Mouse (Mus musculus): Measurements from ENCODE around the gene Gm32687. TPM values are rescaled to one million over a fixed set of nuclear protein-coding genes. Genes with fewer than 3 reads are reported as not detected.
"Not testable (repeated sequence)": the region's sequence is repeated elsewhere in the genome, so short reads cannot be mapped to it uniquely, and the experiment has no call there.

Gm32687 gene
- 4.8 and 6.1 TPM in 2 replicates for polyA plus RNA-seq (2015; fragmentation: Nextera tagmentation; extraction: Ambion mirVana)

DNA sequence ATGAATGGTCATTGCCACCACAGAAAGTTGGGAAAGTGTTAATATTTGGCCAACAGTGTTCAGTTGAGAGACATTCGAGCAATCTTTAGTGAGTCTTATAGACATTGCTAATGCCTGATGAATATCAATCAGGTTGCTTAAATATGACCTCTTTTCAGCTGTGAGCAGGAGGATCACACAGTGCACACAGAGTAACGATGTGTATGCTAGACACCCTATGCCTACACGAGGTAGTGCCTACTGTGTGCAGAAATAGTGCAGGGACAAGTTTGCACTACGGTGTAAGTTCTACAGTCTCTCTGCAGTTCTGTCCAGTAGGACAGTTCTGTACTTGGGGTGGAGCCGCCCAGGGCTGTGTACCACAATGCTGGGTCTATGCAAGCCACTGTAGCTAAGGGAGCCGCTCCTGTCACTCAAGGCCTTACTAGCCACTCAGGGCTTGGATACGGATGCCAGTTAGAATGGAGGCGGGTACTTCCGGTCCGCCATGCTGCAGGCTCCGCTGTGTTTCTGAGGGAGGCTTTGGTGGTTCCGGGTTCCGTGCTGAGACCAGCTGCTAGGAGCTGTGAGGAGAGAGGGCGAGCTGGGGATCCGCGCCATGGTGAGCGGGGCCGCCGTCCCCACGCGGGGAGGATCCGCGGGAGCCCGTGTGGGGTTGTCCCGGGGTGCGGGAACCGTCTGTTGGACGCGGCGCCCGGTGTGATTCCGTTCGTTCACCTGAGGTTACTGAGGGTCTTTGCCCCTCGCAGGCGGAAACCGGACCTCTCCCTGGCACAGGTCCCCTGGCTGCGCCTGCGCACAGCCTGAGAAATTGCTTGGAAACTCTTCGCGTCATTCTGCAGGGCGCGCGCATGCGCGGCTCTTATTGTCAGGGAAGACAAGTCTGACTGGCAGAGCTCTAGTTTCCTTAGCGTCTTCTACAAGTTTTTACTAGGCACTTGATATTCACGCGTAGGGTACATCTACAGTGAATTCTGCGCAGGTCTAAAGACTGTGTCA, at the start of gene Gm32687:
Gene Gm32687 (plus strand): TSS at position 526 of the 999 bp plus-strand sequence.
- H3K36me3 ChIP-seq; H3K9ac ChIP-seq; H3K4me2 ChIP-seq; H3K4me1 ChIP-seq (replicated peaks); H3K27ac ChIP-seq; H3K9me3 ChIP-seq (replicated peaks); H3K27me3 ChIP-seq: not testable (repeated sequence)
- peak; percentile 99 for ATAC-seq (replicated peaks; ENCODE audit: insufficient number of reproducible peaks, insufficient read depth, low FRiP score, low read depth)
- 29% methylated on average over 4 of the region's 49 CpGs for whole genome bisulfite sequencing
- H3K4me3 ChIP-seq: 0 out of 2 replicates have a peak within 1 kb of the TSS, but pooled peaks have one; percentile 21

GRCm38 (mm10) chr10:81846219-81846618, 17.5 kb upstream of the Gm32687 start:
- not testable (repeated sequence) for ATAC-seq (replicated peaks; ENCODE audit: insufficient number of reproducible peaks, insufficient read depth, low FRiP score, low read depth); H3K27ac ChIP-seq; H3K9ac ChIP-seq; H3K36me3 ChIP-seq; H3K4me3 ChIP-seq; H3K9me3 ChIP-seq (replicated peaks); H3K4me1 ChIP-seq (replicated peaks); H3K27me3 ChIP-seq; H3K4me2 ChIP-seq
- no CpG with 5 or more reads among the region's 18 CpGs for WGBS

- H3K4me2 ChIP-seq; H3K36me3 ChIP-seq; H3K4me3 ChIP-seq; H3K9me3 ChIP-seq (replicated peaks); H3K27ac ChIP-seq; H3K9ac ChIP-seq; H3K4me1 ChIP-seq (replicated peaks); H3K27me3 ChIP-seq: not testable (repeated sequence)
- peak; percentile 91 for ATAC-seq (replicated peaks; ENCODE audit: insufficient number of reproducible peaks, insufficient read depth, low FRiP score, low read depth)
- no CpG with 5 or more reads among the region's 43 CpGs for WGBS
Measured at GRCm38 (mm10) chr10:81929842-81930743, 66.4 kb downstream of the Gm32687 start, which contains the start of gene Zfp781. Gene Zfp781, minus strand, starts transcription at chr10:81930480.

Other genes starting within 250 kb of the Gm32687 start
- gene Sirt6, start 236.1 kb upstream of the Gm32687 start, polyA plus RNA-seq (2015; fragmentation: Nextera tagmentation; extraction: Ambion mirVana): 20.8 and 26.7 TPM in 2 replicates
- 12.3 and 13.7 TPM in 2 replicates for gene Ankrd24, start 235.4 kb upstream of the Gm32687 start, polyA plus RNA-seq (2015; fragmentation: Nextera tagmentation; extraction: Ambion mirVana)
- gene Gm10778, start 214.9 kb upstream of the Gm32687 start, polyA plus RNA-seq (2015; fragmentation: Nextera tagmentation; extraction: Ambion mirVana): 2.8 and 2.9 TPM in 2 replicates
- gene Zfp433, start 159.1 kb upstream of the Gm32687 start, polyA plus RNA-seq (2015; fragmentation: Nextera tagmentation; extraction: Ambion mirVana): 8.3 and 10.9 TPM in 2 replicates
- 3.9 and 4.6 TPM in 2 replicates for gene Gm3055, start 92.8 kb upstream of the Gm32687 start, polyA plus RNA-seq (2015; fragmentation: Nextera tagmentation; extraction: Ambion mirVana)
- gene Gm4767, start 51.7 kb upstream of the Gm32687 start, polyA plus RNA-seq (2015; fragmentation: Nextera tagmentation; extraction: Ambion mirVana): 1.2 and 2.2 TPM in 2 replicates
- gene Zfp781, start 66.5 kb downstream of the Gm32687 start, polyA plus RNA-seq (2015; fragmentation: Nextera tagmentation; extraction: Ambion mirVana): 1.4 and 2.5 TPM in 2 replicates
- 9.5 and 10.8 TPM in 2 replicates for gene Zfp873, start 184.2 kb downstream of the Gm32687 start, polyA plus RNA-seq (2015; fragmentation: Nextera tagmentation; extraction: Ambion mirVana)
- gene BC024063, start 219.4 kb downstream of the Gm32687 start, polyA plus RNA-seq (2015; fragmentation: Nextera tagmentation; extraction: Ambion mirVana): 2.4 and 2.7 TPM in 2 replicates

Measured in heart, embryonic 15.5 days (tissue).